Mouse (Mus musculus) E14TG2a.4 (cell line): Measurements from ENCODE around the gene Pianp.

ENCODE experiments used
- CTCF ChIP-seq: conservative IDR thresholded peaks from 2 replicates; pipeline ENCODE4 v1.5.1; 2014; ENCODE audit warnings: low read length
- POU5F1 ChIP-seq: IDR thresholded peaks from 2 replicates; pipeline ENCODE4 v1.6.1; 2014; ENCODE audit warnings: low read length, borderline replicate concordance

- TF ChIP-seq CTCF, result peak; percentile 80
- TF ChIP-seq POU5F1, result no peak
Observed at GRCm38 (mm10) chr6:125051237-125051636, 54.7 kb downstream of the Pianp start.
